Mouse (Mus musculus): ENCODE data around the gene Arhgap23.
A peak's percentile ranks its signal among the peaks of the same experiment; 100 is the strongest.

Arhgap23 gene

DNA sequence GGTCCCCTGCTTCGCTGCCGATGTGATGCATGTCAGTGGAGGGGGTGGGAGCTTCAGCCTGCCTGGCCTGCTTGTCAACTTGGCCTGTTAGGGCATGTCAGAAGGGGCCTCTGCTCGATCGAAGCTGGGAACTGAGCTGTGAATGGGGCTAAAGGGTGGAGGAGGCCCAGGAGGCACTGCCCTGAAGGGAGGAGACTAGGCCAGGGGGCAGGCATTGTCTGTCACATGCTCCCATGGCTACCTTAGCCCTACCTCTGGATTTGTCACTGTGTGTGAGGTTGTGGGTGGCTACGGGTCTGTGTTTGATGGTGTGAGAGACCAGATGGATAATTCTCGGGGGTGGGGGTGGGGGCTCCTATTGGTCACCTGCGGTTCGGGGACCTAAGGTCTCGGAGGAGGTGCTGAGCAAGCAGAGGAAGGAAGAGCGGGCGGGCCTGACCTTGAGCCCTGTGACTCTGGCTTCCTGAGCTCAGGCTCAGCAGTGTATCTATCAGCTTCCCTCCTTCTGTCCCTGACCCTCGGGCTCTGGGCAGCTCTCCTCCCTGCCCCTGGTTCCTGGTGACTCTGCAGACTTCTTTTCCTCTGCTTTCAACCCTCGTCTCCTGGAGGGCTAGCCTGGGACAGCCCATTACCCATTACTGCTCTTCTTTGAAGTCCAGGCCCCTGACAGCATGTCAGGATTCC is 20.6 kb downstream of the Arhgap23 start:
- DNase-seq = no peak

DNA sequence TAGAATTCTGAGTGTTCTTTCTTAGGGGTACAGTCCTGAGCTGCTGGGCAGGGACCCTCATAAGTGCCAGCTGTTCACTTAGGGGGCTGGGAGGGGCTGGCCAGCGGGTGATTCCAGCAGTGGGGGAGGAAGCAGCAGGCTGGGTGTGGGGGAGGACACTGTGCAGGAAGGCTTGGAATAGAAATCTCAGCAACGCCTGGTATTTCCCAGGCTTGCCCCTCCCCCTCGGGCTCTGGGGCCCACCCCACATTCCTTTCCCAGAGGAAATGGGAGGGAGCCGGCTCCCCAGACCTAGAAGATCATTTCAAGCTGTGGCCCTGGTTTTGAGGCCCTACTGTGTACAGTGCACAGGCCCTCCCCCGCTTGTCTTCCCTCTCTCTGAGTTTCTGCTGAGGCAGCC is 22.4 kb downstream of the Arhgap23 start:
- DNase-seq = no peak

DNA sequence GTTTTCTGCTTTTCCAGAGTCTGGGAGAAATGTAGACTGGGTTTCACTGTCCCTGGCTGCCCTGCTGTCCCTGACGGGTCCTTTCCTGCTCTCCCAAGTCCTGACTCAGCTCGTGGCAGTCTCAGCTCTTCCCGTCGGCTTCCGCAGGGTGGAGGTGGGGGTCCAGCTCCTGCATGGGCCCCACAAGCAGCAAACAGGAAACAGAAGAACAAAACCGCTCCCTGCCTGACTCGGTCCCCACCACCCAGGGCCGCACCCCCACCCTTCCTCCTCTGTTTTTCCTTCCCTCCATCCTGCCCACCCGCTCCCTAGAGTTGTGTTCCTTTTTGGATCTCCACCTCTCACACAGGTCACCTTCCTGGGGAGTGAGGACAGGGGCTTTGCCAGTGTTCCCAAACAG is 23.5 kb downstream of the Arhgap23 start:
- no peak for DNase-seq

DNA sequence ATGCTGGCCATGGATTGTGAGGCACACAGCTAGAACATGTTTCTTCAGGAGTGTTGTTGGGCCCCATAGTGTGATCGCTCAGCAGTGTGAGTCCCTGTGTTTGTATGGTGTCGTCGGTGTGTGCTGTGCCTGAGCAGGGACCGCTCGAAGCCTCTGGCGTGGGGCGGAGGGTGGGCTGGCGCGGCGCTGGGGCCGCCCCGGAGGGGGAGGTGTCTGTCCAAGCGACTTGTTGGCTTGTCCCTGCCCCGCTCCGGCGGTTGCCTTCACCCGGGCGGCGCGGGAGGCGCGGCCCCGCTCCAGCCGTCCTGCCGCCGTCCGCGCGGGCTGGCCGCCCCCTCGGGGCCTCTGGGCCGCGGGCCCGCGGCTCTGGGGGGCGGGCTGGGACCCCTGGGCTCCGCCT is 24.6 kb downstream of the Arhgap23 start:
- no peak for DNase-seq

DNA sequence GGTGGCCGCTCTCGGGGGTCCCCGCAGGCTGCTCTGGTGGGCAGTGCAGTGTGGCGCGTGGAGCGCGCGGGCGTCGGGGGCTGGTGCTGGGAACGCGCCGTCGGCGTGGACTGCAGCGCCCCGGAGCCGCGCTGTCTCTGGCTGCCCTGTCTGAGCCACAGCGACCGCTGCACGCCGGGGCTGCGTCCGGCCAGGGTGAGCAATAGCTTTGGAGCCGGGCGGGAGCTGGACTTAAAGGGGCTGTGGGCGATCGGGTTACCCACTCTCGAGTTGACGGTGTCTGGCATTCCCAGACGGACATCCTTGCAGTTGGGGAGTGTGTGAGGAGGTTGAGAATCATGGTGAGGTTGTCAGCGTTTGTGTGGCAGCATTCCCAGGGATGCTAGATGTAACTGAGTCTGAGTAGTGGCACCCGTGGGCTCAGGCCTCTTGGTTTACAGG is 25.1 kb downstream of the Arhgap23 start:
- no peak for DNase-seq

DNA sequence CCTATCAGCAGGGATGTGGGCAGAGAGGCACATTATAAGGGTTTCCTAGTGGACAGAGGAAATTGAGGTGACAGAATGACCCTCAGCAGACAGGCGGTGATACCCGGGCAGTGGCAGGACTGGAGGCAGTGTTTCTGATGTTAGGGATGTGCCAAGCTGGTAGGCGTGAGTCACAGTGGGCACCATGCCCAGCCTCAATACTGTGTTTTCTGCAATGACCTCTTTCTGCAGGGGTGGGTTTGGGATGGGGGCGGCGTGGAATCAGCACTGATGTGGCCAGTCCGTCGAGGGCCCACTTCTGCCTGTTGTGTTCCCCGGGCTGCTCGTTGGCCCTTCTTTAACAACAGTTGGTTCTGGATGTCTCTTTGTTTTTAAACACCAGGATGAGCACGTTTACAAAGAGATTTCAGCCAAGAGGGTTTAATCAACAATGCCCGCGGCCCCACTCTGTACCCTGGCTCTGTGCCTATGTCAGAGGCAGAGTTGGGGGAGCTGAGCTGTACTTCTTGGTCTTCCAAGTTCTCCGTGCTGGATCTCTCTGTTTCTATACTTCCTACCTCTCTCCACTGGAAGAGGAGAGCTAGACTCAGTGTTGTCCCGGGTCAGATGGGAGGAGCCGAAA is 25.8 kb downstream of the Arhgap23 start:
- peak; percentile 63 for DNase-seq

DNA sequence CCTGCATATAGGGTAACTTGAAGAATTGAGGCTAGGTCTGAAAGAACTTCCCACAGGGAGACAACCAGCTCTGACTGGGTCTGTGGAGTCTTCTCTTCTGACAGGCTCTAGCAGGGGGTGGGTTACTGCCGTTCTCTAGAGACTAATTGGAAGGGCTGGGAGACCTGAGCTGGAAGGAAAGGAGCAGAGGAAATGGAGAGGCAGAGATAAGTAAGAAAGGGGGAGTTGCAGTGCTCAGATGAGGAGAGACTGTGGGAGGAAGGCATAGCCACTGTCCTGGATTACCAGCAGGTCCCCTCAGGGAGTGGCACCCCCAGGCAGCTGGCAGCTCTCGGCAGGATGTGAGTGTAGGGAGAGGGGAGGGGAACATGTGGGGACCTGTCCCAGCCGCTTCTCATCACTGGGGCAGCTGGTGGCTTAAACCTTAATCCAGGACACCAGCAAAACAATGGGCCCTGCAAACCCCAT is 26.4 kb downstream of the Arhgap23 start:
- no peak for DNase-seq

DNA sequence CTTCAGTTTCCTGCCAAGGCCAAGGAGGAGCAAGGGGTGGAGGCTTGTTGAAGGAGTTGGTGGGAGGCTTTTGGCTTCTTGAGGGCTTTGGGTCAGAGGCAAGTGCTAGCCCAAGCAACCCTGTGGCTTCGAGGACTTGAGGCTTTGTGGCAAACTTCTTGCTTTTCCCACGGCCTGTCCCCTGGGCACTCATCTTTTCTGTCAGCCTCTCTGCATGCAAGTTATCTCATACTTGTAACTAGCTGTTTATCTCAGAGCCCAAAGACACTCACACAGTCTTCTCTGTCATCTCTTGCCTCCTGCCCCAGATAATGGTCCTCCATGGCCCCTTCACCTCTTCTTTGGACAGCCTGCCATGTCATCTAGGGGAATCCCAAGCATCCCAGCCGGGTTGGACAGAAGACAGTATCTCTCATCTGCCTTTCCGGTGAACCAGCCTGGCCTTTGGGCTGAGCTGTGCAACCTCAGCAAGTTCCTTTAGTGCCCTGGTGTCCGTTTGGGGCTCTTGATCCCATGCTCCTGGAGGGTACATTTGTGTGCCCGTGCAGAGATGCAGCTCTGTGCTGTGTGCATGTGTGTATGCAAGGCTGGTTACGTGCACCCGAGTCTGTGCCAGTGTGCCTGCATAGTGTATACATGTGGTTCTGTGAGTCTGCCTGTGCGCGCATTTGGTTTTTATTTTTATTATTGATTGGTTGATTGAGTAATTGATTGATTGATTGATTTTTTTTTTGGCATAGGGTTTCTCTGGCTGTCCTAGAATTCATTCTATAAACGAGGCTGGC is 27.8 kb downstream of the Arhgap23 start:
- no peak for DNase-seq

DNA sequence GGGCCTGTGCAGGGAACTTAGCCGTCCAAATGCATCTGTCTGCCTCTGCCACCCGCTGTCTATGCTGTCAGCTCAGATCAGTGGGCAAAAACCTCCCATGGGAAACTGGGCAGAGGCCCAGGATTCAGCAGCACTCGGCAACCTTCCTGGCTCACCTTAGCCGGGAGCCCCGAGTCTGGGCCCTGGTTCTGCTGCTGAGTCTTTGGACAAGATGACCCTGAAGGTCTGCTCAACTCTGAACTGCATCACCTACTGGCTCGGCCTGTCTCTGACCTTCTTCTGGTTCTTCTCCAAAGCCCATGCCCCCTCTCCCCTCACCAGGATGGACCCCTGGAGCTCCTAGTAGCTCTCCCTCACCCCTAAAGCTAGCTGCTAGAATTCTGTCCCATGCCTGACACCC is 30.3 kb downstream of the Arhgap23 start:
- DNase-seq = no peak

DNA sequence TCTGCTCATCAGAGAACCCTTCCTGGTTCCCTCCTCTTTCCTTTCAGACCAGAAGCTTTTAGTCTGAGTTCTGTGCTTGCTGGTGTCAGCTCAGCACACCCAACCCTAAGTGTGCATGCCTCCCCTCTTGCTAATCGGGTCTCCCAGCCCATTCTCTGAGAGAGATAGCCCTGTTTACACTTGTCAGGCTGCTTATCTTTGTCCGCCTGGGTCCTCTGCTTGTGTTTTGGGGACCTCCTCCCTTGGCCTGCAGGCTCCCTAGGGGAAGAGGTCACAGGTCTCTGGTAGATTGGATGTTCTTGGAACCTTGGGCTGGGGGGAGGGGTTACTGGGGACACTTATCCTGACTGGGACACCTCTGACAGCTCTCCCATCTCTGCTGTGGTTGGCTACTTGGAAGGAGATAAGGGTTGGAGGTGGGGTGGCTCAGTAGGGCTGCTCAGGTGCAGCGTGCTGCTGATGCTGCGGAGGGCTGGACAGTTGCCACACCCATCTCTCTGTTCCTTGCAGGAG is 30.7 kb downstream of the Arhgap23 start:
- no peak for DNase-seq

DNA sequence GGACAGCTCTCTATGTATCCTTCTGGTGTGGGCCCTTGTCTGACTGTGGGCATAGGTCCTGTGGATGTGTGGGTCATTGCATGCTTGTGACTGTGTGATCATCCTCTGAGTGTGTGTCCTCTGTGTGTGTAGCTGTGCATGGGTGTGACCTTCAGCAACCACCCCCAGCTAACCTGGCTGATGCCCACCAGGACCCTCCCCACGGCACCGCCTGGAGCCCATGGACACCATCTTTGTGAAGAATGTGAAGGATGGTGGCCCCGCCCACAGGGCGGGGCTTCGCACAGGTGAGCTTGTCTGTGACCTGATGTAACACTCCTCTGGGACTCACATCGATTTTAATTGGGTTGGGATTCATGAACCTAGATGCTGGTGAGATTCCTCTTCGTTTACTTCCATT is 32.6 kb downstream of the Arhgap23 start:
- no peak for DNase-seq

DNA sequence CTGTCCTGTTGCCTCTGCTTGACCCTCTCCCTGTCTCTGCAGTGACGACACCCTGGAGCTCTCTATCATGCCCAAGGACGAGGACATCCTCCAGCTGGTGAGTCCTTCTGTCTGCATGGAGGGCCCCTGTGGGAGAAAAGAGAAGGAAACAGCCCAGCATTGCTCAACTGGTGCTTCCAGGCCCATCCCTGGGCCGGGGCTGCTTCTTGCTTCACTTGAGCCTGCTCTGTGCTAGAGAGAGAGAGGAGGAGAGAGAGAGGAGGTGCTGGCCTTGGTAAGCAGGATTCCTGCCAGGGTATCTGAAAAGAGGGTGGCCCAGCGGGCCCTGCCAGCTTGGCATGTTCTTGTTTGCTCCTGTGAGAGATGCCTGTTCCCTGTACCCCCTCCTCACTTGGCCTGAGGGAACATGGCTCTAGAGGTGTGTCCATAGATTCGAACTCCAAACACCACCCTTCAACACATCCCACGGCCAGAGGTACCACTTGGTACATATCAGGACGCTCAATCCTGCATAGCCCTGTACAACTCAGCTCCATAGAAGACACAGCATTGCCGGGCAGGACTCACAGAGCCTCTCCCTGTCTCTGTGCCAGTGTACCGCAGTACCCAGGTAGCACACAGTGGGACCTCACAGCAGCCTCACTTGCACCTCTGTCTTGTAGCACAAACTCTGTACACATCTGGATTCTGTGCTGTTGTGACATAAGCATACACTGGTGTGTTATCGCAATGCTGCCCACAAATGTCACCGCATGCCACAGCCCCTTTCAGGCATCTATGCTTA is 33.5 kb downstream of the Arhgap23 start:
- DNase-seq = no peak

DNA sequence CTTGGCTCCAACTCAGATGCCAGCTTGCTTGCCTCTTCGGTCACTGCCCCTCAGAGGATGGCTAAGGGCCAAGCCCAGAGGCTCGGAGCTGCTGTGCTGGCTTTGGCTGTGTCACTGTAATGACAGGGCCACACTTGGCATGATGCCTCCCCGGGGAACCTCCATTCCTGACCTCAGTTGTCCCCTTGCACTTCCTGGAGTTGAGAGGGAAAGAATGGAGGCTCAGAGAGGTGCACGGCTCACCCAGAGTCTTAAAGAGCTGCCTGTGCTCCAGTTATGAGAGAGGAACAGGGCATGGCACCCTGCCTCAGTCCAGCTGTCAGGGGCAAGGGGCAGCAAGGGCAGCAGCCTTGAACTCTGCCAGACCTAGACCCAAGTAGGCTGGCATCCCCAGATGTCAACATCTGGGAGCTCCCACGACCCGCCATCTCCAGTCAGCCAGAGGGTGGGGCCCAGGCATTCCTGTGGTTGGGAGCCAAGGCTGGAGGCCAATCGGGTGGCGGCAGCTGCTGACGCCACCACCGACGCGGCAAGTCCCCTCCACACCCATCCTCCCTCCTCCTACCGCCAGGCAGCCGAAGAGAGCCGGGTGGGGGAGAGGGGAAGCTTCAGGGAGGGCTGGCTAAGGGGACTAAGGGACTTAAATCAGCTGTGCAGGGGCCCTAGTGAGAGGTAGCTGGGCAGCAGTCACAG is 34.4 kb downstream of the Arhgap23 start:
- peak; percentile 85 for DNase-seq

DNA sequence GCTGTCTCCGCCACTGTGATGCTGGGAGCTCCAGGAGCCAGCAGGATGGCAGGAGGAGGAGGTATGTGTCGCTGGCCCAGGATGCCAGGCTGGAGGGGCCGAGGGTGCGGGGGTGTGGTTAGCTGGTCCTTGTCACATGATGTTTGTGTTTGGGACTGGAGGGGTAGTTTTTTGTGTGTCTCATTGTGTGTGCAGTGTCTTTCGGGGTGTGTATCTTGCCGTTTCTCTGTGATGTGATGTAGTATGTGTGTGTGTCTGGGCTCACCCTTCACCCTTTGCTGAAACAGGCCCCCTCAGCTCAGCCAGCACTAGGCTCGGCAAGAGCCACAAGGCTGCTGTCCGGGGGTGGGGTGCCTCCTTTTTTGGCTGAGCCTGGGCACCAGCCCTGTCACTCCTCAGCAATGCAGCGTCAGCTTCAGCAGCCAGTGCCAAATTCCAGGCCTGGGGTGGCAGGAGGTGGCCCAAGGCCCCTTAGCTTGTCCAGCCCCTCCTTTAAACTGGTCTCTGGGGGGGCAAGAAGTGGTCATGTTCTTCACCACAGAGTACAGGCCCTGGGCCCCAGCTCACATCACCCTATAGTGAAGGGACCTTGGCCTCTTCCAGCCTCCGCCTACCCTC is 35.1 kb downstream of the Arhgap23 start:
- peak; percentile 65 for DNase-seq

DNA sequence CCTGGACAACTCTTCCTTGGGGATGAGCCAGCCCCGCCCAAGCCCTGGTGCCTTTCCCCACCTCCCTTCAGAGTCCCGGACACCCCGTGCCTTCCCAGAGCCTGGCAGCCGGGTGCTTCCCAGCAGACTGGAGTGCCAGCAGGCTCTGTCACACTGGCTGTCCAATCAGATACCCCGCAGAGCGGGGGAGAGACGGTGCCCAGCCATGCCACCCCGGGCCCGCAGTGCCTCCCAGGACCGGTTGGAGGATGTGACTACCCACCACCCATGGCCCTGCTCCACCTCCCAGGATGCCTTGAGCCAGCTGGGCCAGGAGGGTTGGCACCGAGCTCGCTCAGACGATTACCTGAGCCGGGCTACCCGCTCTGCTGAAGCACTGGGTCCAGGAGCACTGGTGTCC is 36.3 kb downstream of the Arhgap23 start:
- DNase-seq = no peak

DNA sequence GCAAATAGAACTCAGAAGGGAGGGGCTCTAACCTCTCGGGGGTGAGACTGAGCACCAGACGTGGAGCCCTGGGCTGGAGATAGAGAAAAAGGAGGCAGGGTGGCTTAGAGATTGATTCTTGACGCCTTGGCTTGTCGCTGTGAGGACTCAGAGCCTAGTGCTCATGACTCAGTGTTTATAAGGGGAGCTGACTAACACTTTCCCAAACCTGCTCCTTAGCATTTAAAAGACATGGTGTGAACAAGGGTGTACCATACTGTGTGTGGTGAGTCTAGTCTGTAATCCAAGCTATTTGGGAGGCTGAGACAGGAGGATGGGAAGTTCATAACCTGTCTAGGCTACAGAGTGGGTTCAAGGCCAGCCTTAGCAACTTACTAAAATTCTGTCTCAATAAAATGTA is 41.8 kb downstream of the Arhgap23 start:
- DNase-seq = no peak

DNA sequence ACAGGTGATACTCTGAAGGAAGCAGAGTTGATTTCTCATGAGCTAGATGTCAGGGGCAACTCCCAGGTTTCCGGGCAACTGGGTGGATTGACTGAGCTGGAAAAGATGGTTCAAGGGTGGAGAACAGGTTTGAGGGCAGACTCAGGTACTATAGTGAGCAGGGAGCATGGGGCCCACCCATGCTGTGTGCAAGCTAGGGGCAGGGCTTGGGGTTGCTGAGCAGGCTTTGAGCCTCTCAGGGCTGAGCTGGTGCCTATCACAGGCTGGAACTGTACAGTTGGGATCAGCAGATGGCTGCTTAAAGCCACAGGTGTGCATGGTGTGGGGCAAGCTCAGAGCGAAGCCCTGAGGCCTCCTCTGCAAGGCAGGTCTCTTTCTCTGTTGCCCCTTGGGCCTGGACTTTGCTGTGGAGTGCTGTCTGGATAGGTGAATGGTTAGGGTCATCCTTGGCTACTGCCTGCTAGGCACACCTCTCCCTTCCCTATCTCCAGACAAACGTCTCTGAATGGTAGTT is 46.0 kb downstream of the Arhgap23 start:
- no peak for DNase-seq

DNA sequence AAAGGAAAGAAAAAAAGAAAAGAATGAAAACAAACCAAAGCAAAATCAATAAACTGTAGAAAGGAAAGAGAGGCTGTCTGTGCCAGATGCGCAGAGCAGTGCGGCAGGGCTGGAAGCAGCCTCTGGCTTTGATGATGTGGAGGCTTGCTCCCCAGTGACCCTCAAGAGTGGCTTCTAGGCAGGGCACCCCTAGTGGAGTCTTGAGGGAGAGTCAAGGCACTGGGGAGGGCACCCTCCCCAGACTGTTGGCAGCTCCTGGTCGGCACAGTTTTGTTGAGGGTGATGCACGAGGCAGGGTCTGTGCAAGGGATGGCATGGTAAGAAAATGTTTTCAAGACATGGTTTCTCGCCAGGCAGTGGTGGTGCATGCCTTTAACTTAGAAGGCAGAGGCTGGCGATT is 47.2 kb downstream of the Arhgap23 start:
- DNase-seq = no peak

DNA sequence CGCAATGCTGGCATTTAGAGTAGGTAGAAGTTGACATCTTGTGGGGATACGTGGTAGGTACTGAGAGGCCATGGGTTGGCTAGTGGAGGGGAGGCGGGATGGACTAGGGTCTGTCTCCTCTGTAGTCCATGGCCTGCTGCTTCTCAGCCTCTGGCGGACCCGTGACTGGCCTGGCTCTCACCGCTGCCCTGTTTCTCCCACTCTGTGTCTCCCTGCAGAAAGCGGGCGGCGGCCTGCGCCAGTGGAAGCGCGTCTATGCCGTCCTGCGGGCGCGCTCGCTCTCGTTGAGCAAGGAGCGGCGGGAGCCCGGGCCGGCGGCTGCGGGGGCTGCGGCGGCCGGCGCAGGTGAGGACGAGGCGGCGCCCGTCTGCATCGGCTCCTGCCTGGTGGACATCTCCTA is 47.8 kb downstream of the Arhgap23 start:
- DNase-seq = no peak

DNA sequence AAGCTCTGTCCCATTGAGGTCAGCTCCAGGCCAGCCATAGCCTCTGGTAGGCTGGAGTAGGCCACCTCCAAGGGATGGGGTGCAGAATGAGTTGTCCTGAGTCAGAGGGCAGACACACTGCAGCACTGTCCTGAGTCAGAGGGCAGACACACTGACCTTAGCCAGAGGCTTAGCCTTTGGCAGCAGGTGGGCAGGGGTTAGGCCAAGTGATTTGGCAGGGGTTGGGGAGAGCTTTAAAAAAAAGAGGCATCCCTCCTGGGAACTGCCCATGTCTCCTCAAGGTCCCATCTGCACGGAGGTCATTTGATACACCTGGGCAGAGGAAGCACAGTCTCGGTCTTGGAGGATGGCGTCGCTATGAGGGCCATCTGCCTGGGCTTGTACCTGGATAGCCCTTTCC is 48.7 kb downstream of the Arhgap23 start:
- no peak for DNase-seq

DNA sequence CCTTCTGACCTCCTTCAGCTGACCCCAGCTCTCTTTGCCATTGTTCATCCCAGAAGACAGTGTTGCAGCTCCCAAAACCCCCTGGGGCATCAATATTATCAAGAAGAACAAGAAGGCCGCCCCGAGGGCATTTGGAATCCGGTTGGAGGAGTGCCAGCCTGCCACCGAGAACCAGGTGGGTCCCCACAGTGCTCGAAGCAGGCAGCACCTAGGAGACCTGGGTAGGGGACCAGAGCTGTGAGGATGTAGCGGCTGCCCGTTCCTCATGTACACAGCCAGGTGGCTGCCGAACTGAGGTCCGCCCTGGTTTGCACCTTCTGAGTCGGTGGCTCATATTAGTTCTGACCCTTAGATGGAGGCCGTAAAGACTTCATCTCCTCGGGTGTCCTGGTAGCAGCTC is 50.6 kb downstream of the Arhgap23 start:
- DNase-seq = no peak

Measured in layer of hippocampus, adult 9-11 months (tissue).